Mouse (Mus musculus) small intestine, adult 2 months (tissue): ENCODE measurements around the gene Jph3. TPM values are rescaled to one million over a fixed set of nuclear protein-coding genes. Genes with fewer than 3 reads are reported as not detected.
A peak's percentile ranks its signal among the peaks of the same experiment; 100 is the strongest.

Experiments
- H3K27ac ChIP-seq: fragments of 200-500 bp; 2 replicates; pipeline ENCODE4 v1.5.1; 2012; ENCODE audit warnings: low read depth, low read length, control low read depth, inconsistent platforms; ENCODE audit not compliant: insufficient read depth
- H3K27me3 ChIP-seq: fragments of 200-500 bp; 2 replicates; pipeline ENCODE4 v1.6.1; 2012; ENCODE audit warnings: mild to moderate bottlenecking, moderate library complexity, low read length, inconsistent platforms; ENCODE audit not compliant: control insufficient read depth, insufficient read depth
- H3K36me3 ChIP-seq: fragments of 200-500 bp; 2 replicates; pipeline ENCODE4 v1.6.1; 2012; ENCODE audit warnings: mild to moderate bottlenecking, low read length, control low read depth, inconsistent platforms; ENCODE audit not compliant: control insufficient read depth, insufficient read depth
- H3K4me1 ChIP-seq: fragments of 200-500 bp; 2 replicates; pipeline ENCODE4 v1.6.1; 2012; ENCODE audit warnings: low read length, inconsistent platforms, mixed read lengths; ENCODE audit not compliant: control insufficient read depth, insufficient read depth, insufficient read length
- H3K4me3 ChIP-seq: fragments of 200-500 bp; 2 replicates; pipeline ENCODE4 v1.5.1; 2012; ENCODE audit warnings: low read depth, mild to moderate bottlenecking, control low read depth, inconsistent platforms, low read length, moderate library complexity
- CTCF ChIP-seq: fragments of 200-500 bp; IDR thresholded peaks from 2 replicates; pipeline ENCODE4 v1.5.1; 2012; ENCODE audit warnings: low read depth, mild to moderate bottlenecking, control low read depth, inconsistent platforms, low read length, moderate library complexity, mixed read lengths; ENCODE audit not compliant: insufficient replicate concordance, insufficient read length; ENCODE audit errors: extremely low read depth
- POLR2A ChIP-seq: fragments of 200-500 bp; IDR thresholded peaks from 2 replicates; pipeline ENCODE4 v1.6.1; 2012; ENCODE audit warnings: low read depth, mild to moderate bottlenecking, control low read depth, inconsistent platforms, low read length, moderate library complexity
- WGBS: fragments of 180-500 bp; shearing (Covaris S2); methylation state at CpG from one replicate; pipeline ENCODE4 v1.1.7; 2018; 5-methylcytosine and 5-hydroxymethylcytosine counted together
- polyA plus RNA-seq: library from polyadenylated mRNA; depleted of rRNA; stranded (reverse); fragments of >200 nt; gene quantifications from 2 replicates; pipeline ENCODE4 v1.2.3, GENCODE M21; 2012; rRNA removed

Gene Jph3
- 0.39 and 0.57 TPM in 2 replicates for polyA plus RNA-seq

DNA sequence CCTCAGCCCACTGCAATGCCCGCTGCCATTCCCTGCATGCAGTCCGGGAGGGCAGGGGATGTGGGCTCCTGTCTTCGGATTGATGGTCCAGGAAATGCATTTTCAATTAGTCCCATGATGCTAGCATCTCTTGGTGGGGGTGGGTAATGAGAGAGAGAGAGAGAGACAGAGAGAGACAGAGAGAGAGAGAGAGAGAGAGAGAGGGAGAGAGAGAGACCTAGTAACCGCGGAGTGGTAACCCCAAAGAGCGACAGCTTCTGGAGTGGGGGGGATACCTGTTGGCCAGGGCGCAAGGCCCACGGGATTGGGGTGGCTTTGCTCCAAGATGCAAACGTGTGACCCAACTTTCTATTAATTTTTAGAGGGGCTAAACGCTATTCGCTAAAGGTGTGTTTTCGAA is at the start of gene Jph3:
Gene Jph3, plus strand, starts transcription at position 301 of the 400 bp plus-strand sequence.
- H3K4me1 ChIP-seq = no peaks in the 10 kb centered on the region; the same call in 1 of the 2 replicates
- H3K27me3 ChIP-seq = peaks cover 24% of the 10 kb centered on the region
- no peak within 1 kb of the TSS for H3K27ac ChIP-seq
- H3K36me3 ChIP-seq = no peaks in the 10 kb centered on the region
- WGBS = 13% methylated on average over 12 of the region's 12 CpGs
- TF ChIP-seq POLR2A = no peak
- TF ChIP-seq CTCF = no peak
- no peak within 1 kb of the TSS for H3K4me3 ChIP-seq

DNA sequence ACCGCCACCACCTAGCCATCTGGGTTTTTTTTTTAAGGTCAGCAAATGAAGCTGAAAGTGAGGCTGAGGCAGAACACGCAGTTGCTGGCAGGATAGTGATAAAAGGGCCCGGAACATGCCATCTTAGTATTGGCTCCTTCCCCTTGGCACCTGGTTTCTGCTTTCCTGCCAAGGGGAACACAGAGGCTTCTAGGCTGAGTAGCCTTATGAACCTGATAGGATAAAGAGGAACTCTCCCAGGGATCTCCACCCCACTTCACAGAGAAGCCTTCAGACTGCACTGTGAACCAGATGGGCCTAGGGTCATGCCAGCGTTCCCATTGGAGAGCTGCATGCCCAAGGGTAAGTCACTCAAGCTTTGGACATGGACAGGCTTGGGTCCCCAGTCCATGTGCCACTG is 48.5 kb upstream of the Jph3 start:
- no peaks in the 10 kb centered on the region for H3K27me3 ChIP-seq
- H3K4me3 ChIP-seq = no peak overlapping the region
- H3K36me3 ChIP-seq = no peaks in the 10 kb centered on the region
- no peaks in the 10 kb centered on the region for H3K4me1 ChIP-seq
- 67% methylated on average over 4 of the region's 4 CpGs for WGBS
- H3K27ac ChIP-seq = no peak overlapping the region
- no peak for TF ChIP-seq POLR2A
- no peak for TF ChIP-seq CTCF

DNA sequence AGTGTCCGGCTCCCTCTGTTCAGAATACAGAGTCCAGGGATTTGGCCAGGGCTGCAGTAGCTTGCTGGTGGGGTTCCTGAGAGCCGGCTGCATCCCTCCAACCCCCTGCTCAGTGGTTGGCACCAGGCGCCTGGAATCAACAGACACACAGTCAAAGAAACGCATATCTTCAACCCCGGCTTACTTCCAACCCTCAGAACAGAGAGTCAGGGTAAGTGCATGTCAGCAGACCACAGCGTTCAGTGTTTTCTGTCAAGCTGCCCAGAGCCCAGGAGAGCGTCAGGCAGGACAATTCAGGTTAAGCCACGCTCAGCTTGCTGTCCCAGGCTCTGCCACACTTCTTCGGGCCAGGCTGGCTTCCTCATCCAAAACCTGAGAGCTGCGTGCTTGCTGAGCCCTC is 48.0 kb upstream of the Jph3 start:
- Histone ChIP-seq H3K4me3 (no peak overlapping the region), H3K36me3 (no peaks in the 10 kb centered on the region), H3K27me3 (no peaks in the 10 kb centered on the region), H3K27ac (no peak overlapping the region), H3K4me1 (no peaks in the 10 kb centered on the region)
- 62% methylated on average over 10 of the region's 10 CpGs for WGBS
- TF ChIP-seq CTCF (no peak), POLR2A (no peak)

DNA sequence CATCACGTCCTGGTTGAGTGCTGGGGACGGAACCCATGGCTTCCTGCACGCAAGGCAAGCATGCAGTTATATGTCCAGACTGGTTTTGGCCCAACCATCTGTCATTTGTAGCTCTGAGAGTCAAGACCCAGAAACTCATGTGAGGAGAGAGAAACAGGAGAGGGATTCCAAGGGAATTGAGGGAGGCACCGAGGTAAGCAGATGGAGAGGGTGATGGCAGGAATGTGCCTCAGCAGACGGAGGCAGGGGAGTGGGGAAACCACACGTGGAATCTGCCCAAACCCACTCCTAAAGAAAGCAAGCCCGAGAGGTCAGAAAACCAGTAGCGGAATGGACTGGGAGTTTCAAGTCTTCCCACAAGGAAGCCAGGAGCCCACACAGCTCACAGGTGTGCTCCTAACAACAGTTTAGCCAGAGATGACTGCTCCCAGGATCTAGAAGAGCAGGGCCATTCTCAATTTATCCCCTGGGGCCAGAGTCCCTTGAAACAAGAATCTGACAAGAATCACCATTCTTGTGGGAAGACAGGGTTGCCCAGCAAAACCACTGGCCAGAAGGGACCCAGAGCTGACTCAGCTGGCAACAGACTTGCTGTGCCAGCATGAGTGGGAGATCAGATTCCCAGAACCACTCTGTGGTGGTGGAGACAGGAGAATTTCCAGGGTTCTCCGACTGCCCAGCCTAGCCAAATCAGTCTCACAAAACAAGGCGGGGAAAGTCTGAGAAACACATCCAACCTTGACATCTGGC is 46.2 kb upstream of the Jph3 start:
- no peaks in the 10 kb centered on the region for H3K27me3 ChIP-seq
- TF ChIP-seq CTCF (no peak), POLR2A (no peak)
- H3K36me3 ChIP-seq = no peaks in the 10 kb centered on the region
- no peak overlapping the region for H3K27ac ChIP-seq
- H3K4me3 ChIP-seq = no peak overlapping the region
- no peaks in the 10 kb centered on the region for H3K4me1 ChIP-seq
- 66% methylated on average over 10 of the region's 10 CpGs for WGBS

DNA sequence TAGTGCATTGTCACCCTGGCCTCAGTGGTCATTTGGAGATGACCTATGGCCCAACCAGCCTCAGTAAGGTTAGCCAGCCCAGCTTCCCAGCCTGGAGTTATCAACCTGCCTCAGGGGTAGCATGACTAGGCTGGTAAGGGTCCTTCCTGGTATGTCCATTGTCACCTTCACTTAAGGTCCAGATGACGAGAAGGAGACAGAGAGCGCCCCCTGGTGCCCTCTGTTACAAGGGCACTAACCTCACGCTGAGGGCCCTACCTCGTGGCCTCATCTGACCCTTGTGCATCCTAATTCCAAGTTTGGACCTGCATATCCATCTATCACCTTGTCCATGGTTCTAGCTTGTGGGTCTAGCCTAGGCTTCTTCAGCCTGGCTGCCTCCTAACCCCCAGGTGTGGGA is 44.0 kb upstream of the Jph3 start:
- Histone ChIP-seq H3K36me3 (no peaks in the 10 kb centered on the region), H3K4me3 (no peak overlapping the region), H3K27ac (no peak overlapping the region), H3K4me1 (no peaks in the 10 kb centered on the region), H3K27me3 (no peaks in the 10 kb centered on the region)
- 4% methylated on average over 4 of the region's 4 CpGs for WGBS
- TF ChIP-seq POLR2A (no peak), CTCF (peak; percentile 80; the same call in 1 of the 2 replicates)

DNA sequence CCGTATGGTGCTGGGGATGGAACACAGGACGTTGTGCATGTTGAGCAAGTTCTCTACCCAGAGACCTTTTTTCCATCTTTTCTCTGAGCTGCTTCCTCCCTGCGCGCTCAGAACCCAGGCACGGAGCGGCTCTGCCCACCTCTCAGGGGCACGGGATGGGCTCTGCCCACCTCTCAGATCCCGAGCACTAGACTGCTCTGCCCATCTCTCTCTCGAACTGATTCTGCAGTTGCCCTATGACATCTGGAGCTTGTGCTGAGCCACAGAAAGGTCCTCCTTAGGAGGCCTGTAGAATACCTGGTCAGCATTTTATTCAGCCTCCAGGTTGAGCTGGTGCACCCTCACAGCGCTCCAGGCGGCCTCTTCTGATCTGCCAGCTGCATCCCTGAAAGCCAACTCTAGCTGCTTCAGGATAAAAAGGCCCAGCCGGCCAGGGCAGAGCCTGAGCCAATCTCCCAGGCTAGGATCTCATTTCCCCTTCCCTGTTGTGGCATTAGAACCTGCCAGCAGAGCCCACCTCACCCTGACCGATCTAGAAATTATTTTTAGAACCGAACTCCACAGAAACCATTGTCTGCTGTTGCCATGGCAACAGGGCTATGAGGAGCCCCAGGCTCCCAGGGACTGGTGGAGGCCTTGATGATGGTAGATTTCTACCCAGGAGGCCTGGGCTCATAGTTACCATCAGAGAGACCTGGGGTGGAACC is 41.8 kb upstream of the Jph3 start:
- H3K36me3 ChIP-seq = no peaks in the 10 kb centered on the region
- no peaks in the 10 kb centered on the region for H3K4me1 ChIP-seq
- TF ChIP-seq POLR2A (no peak), CTCF (no peak)
- H3K4me3 ChIP-seq = no peak overlapping the region
- H3K27ac ChIP-seq = no peak overlapping the region
- WGBS = 60% methylated on average over 14 of the region's 14 CpGs
- H3K27me3 ChIP-seq = no peaks in the 10 kb centered on the region

DNA sequence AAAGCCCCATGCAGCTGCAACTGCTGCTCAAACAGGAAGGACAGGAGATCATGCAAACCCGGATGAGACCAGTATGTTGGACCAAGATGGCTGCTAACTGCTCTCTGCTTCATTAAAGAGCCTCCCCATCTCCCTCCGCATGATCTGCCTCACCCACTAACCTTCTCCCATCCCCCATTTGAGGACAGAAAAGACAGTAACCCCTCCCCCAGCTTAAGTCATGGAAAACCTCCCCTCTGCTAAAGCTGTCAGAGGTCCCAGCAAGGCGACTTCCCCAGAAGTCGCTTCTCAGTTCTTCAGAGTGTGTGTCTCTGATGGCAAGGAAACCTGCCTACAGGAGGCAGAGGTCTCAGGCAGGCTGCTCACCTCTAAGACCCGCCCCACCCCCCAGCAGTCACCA is 40.9 kb upstream of the Jph3 start:
- H3K27ac ChIP-seq = no peak overlapping the region

More for the DNA sequence above, 40.9 kb upstream of the Jph3 start:
- TF ChIP-seq CTCF (no peak), POLR2A (no peak)
- Histone ChIP-seq H3K36me3 (no peaks in the 10 kb centered on the region), H3K4me3 (no peak overlapping the region), H3K4me1 (no peaks in the 10 kb centered on the region), H3K27me3 (no peaks in the 10 kb centered on the region)
- 44% methylated on average over 5 of the region's 5 CpGs for WGBS
